8 mouse cellular contexts compared by ENCODE assay signal in genomic region chrX:134750764-134751592, GRCm38 (mm10). TPM values are rescaled to one million over a fixed set of nuclear protein-coding genes. Genes with fewer than 3 reads are reported as not detected.
DNase-seq lines count a peak whose midpoint lies in the region; ATAC-seq and TF ChIP-seq lines count a peak whose summit lies in the region.

TSS of gene Armcx6 (minus strand) at chrX:134751417.

- no peaks in the 10 kb centered on the region for H3K9me3 ChIP-seq in hindbrain, embryonic 15.5 days

- peaks cover 7% of the 10 kb centered on the region for H3K4me1 ChIP-seq in hindbrain, embryonic 15.5 days (replicated peaks)

- 16% methylated on average over 36 of the region's 36 CpGs for WGBS in hindbrain, embryonic 15.5 days

- DNase-seq in adrenal gland, adult 18-20 months (ENCODE audit: low spot score in 2 of 2), result peak; percentile 47 to 48
- DNase-seq in cerebellum, postnatal 36 days, result peak; percentile 56 to 63
- peak; percentile 78 for DNase-seq in gastrocnemius, adult 2 months
- peak; percentile 30 to 53 for DNase-seq in left cerebral cortex, adult 8-10 months (ENCODE audit: low spot score in 2 of 2)
- peak; percentile 56 for DNase-seq in right cerebral cortex, postnatal 14 days
- DNase-seq in yolk sac, embryonic 10.5 days (ENCODE audit: low spot score), result peak; percentile 52

- peak within 1 kb of the TSS; percentile 55 for H3K4me2 ChIP-seq in hindbrain, embryonic 15.5 days

- no peaks in the 10 kb centered on the region for H3K27me3 ChIP-seq in hindbrain, embryonic 15.5 days

- H3K36me3 ChIP-seq in hindbrain, embryonic 15.5 days, result no peaks in the 10 kb centered on the region

- peak within 1 kb of the TSS; percentile 75 for H3K27ac ChIP-seq in gastrocnemius, adult 2 months
- H3K27ac ChIP-seq in hindbrain, embryonic 15.5 days (replicated peaks), result peak within 1 kb of the TSS; percentile 84

- ATAC-seq in hindbrain, embryonic 15.5 days (ENCODE audit: low FRiP score, low read depth), result peak; percentile 94
- ATAC-seq in megakaryocyte, adult 5-6 weeks (ENCODE audit: poor library complexity, severe bottlenecking), result peak; percentile 85

- intact Hi-C loops in gastrocnemius, adult 2 months (cut with DNase I), result no loop called here

- H3K4me3 ChIP-seq in gastrocnemius, adult 2 months, result peak within 1 kb of the TSS; percentile 66
- peak within 1 kb of the TSS; percentile 61 for H3K4me3 ChIP-seq in hindbrain, embryonic 15.5 days

- H3K9ac ChIP-seq in hindbrain, embryonic 15.5 days, result peak within 1 kb of the TSS; percentile 60

- peak; percentile 10; the same call in 1 of the 2 replicates for TF ChIP-seq CTCF in gastrocnemius, adult 2 months (IDR thresholded peaks at IDR 0.05)

RNA-seq across cellular contexts. Expression of gene Armcx6, which starts in this region (rescaled TPM):
- 1 to 10 TPM; 6.0 to 8.8 TPM for total RNA-seq in adrenal gland, adult 18-20 months (2021)
- total RNA-seq in gastrocnemius, adult 2 months (2021), result 1 to 10 TPM; 1.4 to 1.5 TPM
- 45.8 and 49.2 TPM in 2 replicates for polyA plus RNA-seq in hindbrain, embryonic 15.5 days (2015; fragmentation: Nextera tagmentation; extraction: Ambion mirVana)
- 1 to 10 TPM; 5.8 to 9.2 (median 7.9) TPM for total RNA-seq in left cerebral cortex, adult 8-10 months (2022)
- 0.54 and 0.64 TPM in 2 replicates for total RNA-seq in megakaryocyte, adult 5-6 weeks (2015)
- 0.66 and 3.0 TPM in 2 replicates for total RNA-seq in megakaryocyte, adult 5-6 weeks (2017)

Comparison
In these comparisons a context has a peak if more than half of its experiments do, and no peak if none do; other contexts are left out.
1. Peak in every context shown above with its lines: DNase-seq, ATAC-seq, H3K4me3 ChIP-seq and H3K27ac ChIP-seq.